Mouse (Mus musculus) thymus, adult 2 months (tissue): ENCODE data around the gene Dpf3.

ENCODE experiments used
- CTCF ChIP-seq: fragments of 200-500 bp; IDR thresholded peaks from 2 replicates; pipeline ENCODE4 v1.5.1; 2012; ENCODE audit warnings: mild to moderate bottlenecking, control low read depth, low read length, moderate library complexity, borderline replicate concordance; ENCODE audit not compliant: control insufficient read depth, poor library complexity, insufficient read depth; ENCODE audit errors: extremely low read depth
- POLR2A ChIP-seq: fragments of 200-500 bp; IDR thresholded peaks from 2 replicates; pipeline ENCODE4 v1.6.1; 2012; ENCODE audit warnings: mild to moderate bottlenecking, low read length, control low read depth, moderate library complexity; ENCODE audit not compliant: control insufficient read depth, poor library complexity, insufficient read depth; ENCODE audit errors: extremely low read depth

GRCm38 (mm10) chr12:83168310-83168709 is 319.2 kb downstream of the Dpf3 start:
- TF ChIP-seq CTCF: no peak
- TF ChIP-seq POLR2A: no peak
